Mouse (Mus musculus) mouse embryonic stem cell (cell line): ENCODE results near the gene Cmah.

Experiments used
- in situ Hi-C, 2 experiments: fragments of 300-500 bp; cut with MboI; formaldehyde crosslinking; loops; 1 replicate in 1 of 2; 3 replicates in 1 of 2; pipeline ENCODE4 v1.14.3; 2019 to 2020; ENCODE audit warnings: low sequenced_read_pairs in 2 of 2, low pct_unique_long_range_greater_than_20kb in 1 of 2, mixed read lengths in 1 of 2; ENCODE audit not compliant: unreplicated experiment in 1 of 2

The Cmah gene

DNA sequence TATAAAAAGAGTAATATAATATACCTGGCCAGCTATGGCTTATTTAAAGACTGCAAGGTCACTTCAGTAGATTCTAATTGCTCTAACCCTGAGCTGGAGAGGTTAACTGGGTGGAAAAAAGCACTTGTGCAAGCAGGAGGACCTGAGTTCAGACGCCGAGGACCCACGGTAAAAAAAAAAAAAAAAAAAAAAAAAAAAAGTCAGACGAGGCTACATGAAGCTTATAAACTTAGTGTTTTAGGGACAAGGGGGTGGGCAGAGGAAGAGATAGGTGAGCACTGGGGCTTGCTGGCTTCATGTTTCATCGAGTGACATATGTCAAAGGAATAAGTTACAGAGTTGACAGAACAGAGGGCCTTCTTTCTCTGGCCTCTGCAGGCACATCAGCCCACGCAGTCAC lies 121.4 kb downstream of the Cmah start:
- in situ Hi-C loops, result no loop called here

- in situ Hi-C loops, result no loop called here
These were observed 124.3 kb downstream of the Cmah start for GRCm38 (mm10) chr13:24451455-24451854.

DNA sequence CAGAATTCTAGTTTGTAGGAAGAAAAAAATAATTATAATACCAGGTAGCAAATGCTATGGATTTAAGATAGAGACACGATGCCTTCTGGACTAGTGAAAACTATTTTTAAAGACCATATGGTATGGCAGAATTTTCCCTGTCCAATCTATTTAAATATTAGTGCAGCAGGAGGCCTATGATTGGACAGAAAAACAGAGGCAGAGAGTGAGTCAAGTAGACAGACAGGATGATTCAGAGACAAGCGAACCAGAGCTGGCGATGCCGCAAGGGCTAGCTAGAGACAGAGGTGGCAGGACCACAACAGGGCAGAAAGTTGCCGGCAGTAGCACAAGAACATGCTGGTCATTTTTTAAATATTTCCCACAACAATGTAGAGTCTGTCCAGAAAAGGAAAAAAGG lies 126.5 kb downstream of the Cmah start:
- in situ Hi-C loops, result no loop called here

DNA sequence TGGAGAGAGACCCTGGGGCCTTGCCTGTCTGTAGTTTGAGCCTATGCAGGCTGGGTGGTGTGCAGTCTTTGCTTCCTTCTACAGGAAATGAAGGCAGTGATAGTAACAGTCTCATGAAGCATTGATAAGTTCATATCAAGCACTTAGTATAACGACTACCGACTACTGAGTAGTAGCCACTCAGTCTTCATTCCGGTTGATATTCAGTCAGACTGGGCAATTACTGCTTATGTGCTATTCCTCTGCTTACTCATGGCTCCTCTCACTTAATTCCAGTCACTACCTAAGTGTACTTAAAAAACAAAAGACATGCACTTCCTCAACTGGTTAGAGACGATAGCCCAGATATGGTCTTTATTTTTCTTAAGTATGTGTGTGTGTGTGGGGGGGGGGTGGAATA lies 129.2 kb downstream of the Cmah start:
- in situ Hi-C loops, result no loop called here

DNA sequence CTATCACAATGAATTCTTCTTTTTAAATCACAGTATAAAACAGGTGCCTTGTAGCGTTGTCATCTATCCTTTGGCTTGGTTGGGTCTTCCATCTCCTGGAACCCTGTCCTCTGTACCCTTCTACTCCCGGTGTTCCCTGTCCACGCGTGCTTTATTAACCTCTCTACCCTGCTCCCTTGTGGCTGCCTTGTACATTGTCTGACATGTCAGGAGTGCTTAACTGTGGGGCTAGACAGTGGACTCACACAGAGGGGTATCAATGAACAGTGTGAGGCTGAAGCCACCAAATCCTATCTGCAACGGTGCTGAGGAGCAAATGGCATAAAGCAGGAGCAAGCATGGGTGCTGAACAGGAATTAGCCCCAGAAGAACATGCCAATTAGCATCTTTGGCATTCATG lies 133.3 kb downstream of the Cmah start:
- in situ Hi-C loops, result no loop called here

GRCm38 (mm10) chr13:24463767-24464166 lies 136.6 kb downstream of the Cmah start:
- in situ Hi-C loops, result no loop called here

- in situ Hi-C loops, result no loop called here
These were observed 138.8 kb downstream of the Cmah start for GRCm38 (mm10) chr13:24466027-24466426.

GRCm38 (mm10) chr13:24467806-24468205 lies 140.6 kb downstream of the Cmah start:
- in situ Hi-C loops, result no loop called here

GRCm38 (mm10) chr13:24477564-24477963 lies 150.4 kb downstream of the Cmah start:
- in situ Hi-C loops, result no loop called here

GRCm38 (mm10) chr13:24479516-24479915 lies 152.3 kb downstream of the Cmah start:
- in situ Hi-C loops, result no loop called here

DNA sequence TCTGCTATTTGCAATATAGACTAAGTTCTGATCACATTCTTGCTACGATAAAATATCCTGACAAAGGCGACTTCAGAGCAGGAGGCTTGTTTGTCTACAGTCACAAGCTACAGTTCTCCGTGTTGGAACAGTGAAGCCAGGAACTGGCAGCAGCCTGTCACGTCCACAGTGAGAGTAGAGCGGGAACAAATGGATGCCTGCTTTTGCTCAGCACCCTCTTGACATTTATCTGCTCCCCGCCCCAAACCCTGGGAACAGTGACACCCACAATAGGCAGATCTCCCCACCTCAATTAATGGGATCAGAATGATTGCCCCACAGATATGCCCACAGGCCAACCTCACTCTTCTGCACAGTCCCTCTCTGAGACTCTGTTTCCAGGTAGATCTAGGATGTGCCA lies 153.6 kb downstream of the Cmah start:
- in situ Hi-C loops, result no loop called here

GRCm38 (mm10) chr13:24481615-24482295 lies 154.6 kb downstream of the Cmah start:
- in situ Hi-C loops, result no loop called here

DNA sequence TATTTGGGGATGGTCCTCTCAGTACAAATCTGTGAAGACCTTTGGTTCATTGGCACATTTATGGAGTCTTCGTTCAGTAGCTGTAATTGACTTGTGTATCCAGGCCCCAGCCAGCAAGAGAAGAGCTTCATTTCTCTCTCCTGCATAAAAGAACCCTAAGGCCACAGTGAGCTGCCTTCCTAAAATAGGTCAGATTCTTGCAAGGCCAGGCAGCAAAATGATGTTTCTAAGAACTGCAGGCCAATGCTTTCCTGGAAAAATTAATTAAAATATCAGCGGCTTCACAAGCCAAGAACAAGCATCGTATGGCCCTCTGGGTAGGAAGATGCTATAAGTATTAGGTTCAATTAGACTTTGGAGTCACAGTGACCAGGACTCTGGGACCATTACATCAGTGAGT lies 156.5 kb downstream of the Cmah start:
- in situ Hi-C loops, result no loop called here

GRCm38 (mm10) chr13:24484811-24485210 lies 157.6 kb downstream of the Cmah start:
- in situ Hi-C loops, result no loop called here

- in situ Hi-C loops, result no loop called here
These were observed 158.8 kb downstream of the Cmah start for GRCm38 (mm10) chr13:24485964-24486363.

DNA sequence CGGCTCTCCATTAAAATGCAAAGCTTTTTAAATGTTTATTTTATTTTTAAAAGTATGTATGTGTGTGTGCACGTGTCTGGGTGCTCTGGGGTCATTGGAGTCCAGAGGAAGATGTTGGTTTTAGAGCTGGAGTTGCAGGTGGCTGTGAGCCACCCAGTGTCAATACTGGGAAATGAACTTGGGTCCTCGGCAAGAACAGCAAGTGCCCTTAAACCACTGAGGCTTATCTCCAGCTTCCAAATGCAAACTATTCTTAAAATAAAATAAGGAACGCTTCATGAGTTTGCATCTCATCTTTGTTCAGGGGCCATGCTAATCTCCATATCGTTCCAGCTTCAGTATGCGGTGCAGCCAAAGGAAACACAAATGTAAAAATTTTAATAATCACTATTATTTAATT lies 159.2 kb downstream of the Cmah start:
- in situ Hi-C loops, result no loop called here

GRCm38 (mm10) chr13:24487061-24487460 lies 159.9 kb downstream of the Cmah start:
- in situ Hi-C loops, result no loop called here

GRCm38 (mm10) chr13:24487546-24487945 lies 160.3 kb downstream of the Cmah start:
- in situ Hi-C loops, result no loop called here

DNA sequence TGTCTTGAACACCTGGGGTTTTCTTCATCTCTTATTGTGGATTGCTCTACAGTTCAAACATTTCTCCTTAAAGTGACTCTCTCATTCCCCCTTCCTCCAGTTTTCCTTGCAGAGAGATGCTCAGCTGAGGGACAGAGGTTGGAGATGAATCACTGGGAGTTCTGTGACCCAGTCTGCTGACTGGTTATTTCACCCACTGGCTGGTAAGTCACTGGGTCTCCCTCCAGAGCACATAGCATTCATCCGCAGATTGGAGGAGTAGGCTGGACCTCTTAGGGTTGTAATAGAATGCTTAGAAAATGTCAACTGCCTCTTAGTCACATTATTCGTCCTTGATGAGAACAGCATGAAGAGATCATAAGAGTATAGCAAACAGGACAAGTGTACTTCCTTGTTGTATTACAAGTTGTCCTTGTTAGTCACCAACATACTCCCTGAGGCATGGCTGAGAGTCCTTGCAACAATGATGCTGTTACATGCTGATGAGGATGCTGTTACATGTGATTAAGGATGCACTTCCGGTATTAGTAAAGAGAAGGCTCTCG lies 161.4 kb downstream of the Cmah start:
- in situ Hi-C loops, result no loop called here

- in situ Hi-C loops, result no loop called here
These were observed 162.3 kb downstream of the Cmah start for GRCm38 (mm10) chr13:24489515-24489914.

- in situ Hi-C loops, result no loop called here
These were observed 162.8 kb downstream of the Cmah start for GRCm38 (mm10) chr13:24490041-24490440.
